Mouse (Mus musculus): ENCODE results near the gene Crhr2. TPM values are rescaled to one million over a fixed set of nuclear protein-coding genes. Genes with fewer than 3 reads are reported as not detected.

Gene Crhr2
- polyA plus RNA-seq, 1 experiment: 0.01 TPM

DNA sequence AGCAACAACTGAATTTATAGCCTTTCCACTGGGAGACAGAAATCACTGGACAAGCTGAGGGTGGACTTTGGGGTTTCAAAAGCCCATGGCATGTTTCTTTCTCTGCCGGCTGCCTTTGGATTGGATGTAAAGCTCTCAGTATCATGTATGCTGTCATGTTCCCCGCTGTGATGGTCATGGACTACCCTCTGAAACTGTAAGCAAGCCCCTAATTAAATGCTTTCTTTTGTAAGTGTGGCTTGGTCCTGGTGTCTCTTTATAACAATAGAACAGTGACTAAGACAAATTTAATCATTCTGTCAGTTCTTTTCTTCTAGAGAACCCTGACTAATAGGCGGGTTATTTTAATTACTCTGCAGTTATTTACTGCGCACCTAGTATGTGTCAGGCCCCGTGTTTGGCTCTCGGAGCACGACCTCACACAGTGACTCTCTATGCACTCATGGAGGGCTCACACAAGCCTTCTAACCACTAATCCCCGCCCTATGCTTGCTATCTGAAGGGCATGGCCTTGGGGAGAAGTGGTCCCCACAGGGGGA lies 30.3 kb upstream of the Crhr2 start:
- peaks cover 4% of the 10 kb centered on the region for H3K27me3 ChIP-seq (ENCODE audit: control insufficient read depth, insufficient read depth, insufficient read length)
- no peak overlapping the region for H3ac ChIP-seq (ENCODE audit: control insufficient read depth, insufficient read length, low read depth)
- H3K79me3 ChIP-seq (ENCODE audit: low read depth): no peaks in the 10 kb centered on the region
- no peaks in the 10 kb centered on the region for H3K36me3 ChIP-seq (ENCODE audit: control insufficient read depth, insufficient read depth)
- no peak overlapping the region for H3K4me3 ChIP-seq (ENCODE audit: insufficient read depth, poor library complexity, severe bottlenecking)
- H3K79me2 ChIP-seq (ENCODE audit: control insufficient read depth, insufficient read depth): no peaks in the 10 kb centered on the region
- no peak for TF ChIP-seq USF1 (IDR thresholded peaks at IDR 0.05; ENCODE audit: low read depth)

DNA sequence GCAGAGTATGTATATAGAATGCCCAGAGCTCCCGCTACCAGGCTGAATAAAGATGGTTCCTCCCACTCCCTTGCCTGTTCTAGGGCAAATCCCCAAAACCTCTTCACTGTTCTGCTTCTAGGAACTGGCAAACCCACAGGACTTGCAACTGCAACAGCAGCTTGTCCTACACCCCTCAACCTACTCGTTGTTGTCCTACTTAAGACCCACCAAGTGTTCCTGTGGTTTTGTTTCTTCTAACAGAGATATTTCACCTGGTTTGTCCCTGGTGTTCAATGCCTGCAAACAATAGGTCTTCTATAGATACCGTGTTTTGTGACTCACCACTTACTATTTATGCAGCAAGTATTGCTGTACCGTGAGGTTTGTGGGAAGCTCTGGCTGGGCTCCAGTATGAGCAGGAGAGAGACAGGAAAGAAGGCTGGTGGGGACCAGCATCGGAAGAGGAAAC lies 28.5 kb upstream of the Crhr2 start:
- Histone ChIP-seq H3K79me3 (ENCODE audit: low read depth) (no peaks in the 10 kb centered on the region), H3K27me3 (ENCODE audit: control insufficient read depth, insufficient read depth, insufficient read length) (peaks cover 7% of the 10 kb centered on the region), H3ac (ENCODE audit: control insufficient read depth, insufficient read length, low read depth) (no peak overlapping the region), H3K79me2 (ENCODE audit: control insufficient read depth, insufficient read depth) (no peaks in the 10 kb centered on the region), H3K36me3 (ENCODE audit: control insufficient read depth, insufficient read depth) (no peaks in the 10 kb centered on the region), H3K4me3 (ENCODE audit: insufficient read depth, poor library complexity, severe bottlenecking) (no peak overlapping the region)
- no peak for TF ChIP-seq CTCF (IDR thresholded peaks at IDR 0.05; ENCODE audit: control insufficient read depth, insufficient read depth, insufficient read length)
- TF ChIP-seq USF1 (IDR thresholded peaks at IDR 0.05; ENCODE audit: low read depth): no peak
- TF ChIP-seq FOSL1 (IDR thresholded peaks at IDR 0.05; ENCODE audit: insufficient read depth, low read length, poor library complexity, severe bottlenecking): no peak
- TF ChIP-seq MYOD1 (IDR thresholded peaks at IDR 0.05; ENCODE audit: control insufficient read depth, insufficient read length, low read depth): no peak
- TF ChIP-seq CEBPB (IDR thresholded peaks at IDR 0.05; ENCODE audit: low read depth): no peak
- TF ChIP-seq MAX (IDR thresholded peaks at IDR 0.05): no peak
- TF ChIP-seq MYOG (IDR thresholded peaks at IDR 0.05; ENCODE audit: control insufficient read depth, extremely low read depth, insufficient read length): no peak

DNA sequence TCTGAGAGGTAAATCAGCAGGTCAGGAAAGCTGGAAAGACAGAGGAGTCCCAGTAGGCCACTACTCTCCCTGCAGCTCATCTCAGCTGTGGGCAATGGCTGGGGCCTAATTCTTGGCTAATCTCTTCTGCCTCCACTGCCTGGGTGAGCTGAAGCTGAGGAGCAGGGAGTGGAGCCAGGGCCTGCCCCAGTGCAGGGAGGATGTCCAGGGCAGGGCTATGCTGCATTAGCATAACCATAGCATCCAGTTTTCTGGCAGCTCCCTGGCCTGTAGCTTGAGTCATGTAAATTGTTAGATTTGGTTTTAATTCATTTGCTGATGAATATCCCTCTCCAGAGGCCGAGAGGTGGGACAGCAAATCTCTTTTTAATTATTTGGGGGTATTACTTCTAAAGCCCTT lies 26.4 kb upstream of the Crhr2 start:
- H3K36me3 ChIP-seq (ENCODE audit: control insufficient read depth, insufficient read depth): no peaks in the 10 kb centered on the region
- no peak for TF ChIP-seq USF1 (IDR thresholded peaks at IDR 0.05; ENCODE audit: low read depth)
- TF ChIP-seq MYOD1 (IDR thresholded peaks at IDR 0.05; ENCODE audit: control insufficient read depth, insufficient read length, low read depth): no peak
- TF ChIP-seq CEBPB (IDR thresholded peaks at IDR 0.05; ENCODE audit: low read depth): no peak
- no peak for TF ChIP-seq MYOG (IDR thresholded peaks at IDR 0.05; ENCODE audit: control insufficient read depth, extremely low read depth, insufficient read length)
- TF ChIP-seq CTCF (IDR thresholded peaks at IDR 0.05; ENCODE audit: control insufficient read depth, insufficient read depth, insufficient read length): no peak
- TF ChIP-seq FOSL1 (IDR thresholded peaks at IDR 0.05; ENCODE audit: insufficient read depth, low read length, poor library complexity, severe bottlenecking): no peak
- no peak for TF ChIP-seq MAX (IDR thresholded peaks at IDR 0.05)
- no peak overlapping the region for H3K4me3 ChIP-seq (ENCODE audit: insufficient read depth, poor library complexity, severe bottlenecking)
- no peaks in the 10 kb centered on the region for H3K79me2 ChIP-seq (ENCODE audit: control insufficient read depth, insufficient read depth)
- H3K79me3 ChIP-seq (ENCODE audit: low read depth): no peaks in the 10 kb centered on the region
- H3ac ChIP-seq (ENCODE audit: control insufficient read depth, insufficient read length, low read depth): no peak overlapping the region
- H3K27me3 ChIP-seq (ENCODE audit: control insufficient read depth, insufficient read depth, insufficient read length): peaks cover 3% of the 10 kb centered on the region

DNA sequence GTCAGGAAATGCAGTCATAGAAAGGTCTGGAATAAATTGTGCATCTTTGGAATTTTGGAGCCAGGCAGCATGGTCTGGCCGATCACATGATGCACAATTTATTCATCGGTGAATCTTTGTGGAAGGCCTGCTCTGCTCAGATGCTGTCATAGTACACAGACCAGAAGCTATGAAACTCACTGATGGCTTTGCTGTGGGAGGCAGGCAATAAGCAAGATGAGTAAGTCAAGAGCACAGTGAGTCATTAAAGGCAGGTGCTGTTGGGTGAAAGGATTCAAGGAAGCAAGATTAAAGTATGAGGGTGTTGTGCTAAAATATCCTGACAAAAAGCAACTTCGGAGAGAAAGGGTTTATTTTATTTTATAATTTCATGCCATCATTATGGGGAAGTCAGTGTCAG lies 19.4 kb upstream of the Crhr2 start:
- H3K4me3 ChIP-seq (ENCODE audit: insufficient read depth, poor library complexity, severe bottlenecking): no peak overlapping the region
- no peaks in the 10 kb centered on the region for H3K36me3 ChIP-seq (ENCODE audit: control insufficient read depth, insufficient read depth)
- TF ChIP-seq FOSL1 (IDR thresholded peaks at IDR 0.05; ENCODE audit: insufficient read depth, low read length, poor library complexity, severe bottlenecking): no peak
- TF ChIP-seq USF1 (IDR thresholded peaks at IDR 0.05; ENCODE audit: low read depth): no peak
- no peak for TF ChIP-seq MYOD1 (IDR thresholded peaks at IDR 0.05; ENCODE audit: control insufficient read depth, insufficient read length, low read depth)
- TF ChIP-seq MAX (IDR thresholded peaks at IDR 0.05): no peak
- no peak for TF ChIP-seq MYOG (IDR thresholded peaks at IDR 0.05; ENCODE audit: control insufficient read depth, extremely low read depth, insufficient read length)
- TF ChIP-seq CTCF (IDR thresholded peaks at IDR 0.05; ENCODE audit: control insufficient read depth, insufficient read depth, insufficient read length): no peak
- TF ChIP-seq CEBPB (IDR thresholded peaks at IDR 0.05; ENCODE audit: low read depth): no peak
- H3K79me3 ChIP-seq (ENCODE audit: low read depth): no peaks in the 10 kb centered on the region
- no peaks in the 10 kb centered on the region for H3K27me3 ChIP-seq (ENCODE audit: control insufficient read depth, insufficient read depth, insufficient read length)
- no peaks in the 10 kb centered on the region for H3K79me2 ChIP-seq (ENCODE audit: control insufficient read depth, insufficient read depth)
- H3ac ChIP-seq (ENCODE audit: control insufficient read depth, insufficient read length, low read depth): no peak overlapping the region

DNA sequence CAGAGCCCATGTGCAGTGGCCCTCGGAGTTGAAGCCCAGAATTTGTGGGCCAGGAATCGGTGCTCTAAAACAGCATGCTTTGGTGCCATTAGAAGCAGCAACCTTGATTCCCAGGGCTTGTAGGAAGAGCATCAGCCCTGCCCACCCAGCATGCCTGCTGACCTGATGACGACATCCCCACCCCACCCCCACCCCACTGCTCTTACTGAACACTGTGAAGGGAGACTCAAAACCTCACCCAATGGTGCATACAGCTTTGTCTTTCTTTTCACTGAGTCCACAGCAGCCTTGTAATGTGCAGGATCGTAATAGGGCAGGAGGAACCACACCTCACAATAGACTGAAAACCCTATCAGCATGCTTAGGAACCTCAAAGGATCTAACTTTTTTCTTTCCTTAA lies 13.3 kb upstream of the Crhr2 start:
- H3K79me2 ChIP-seq (ENCODE audit: control insufficient read depth, insufficient read depth): no peaks in the 10 kb centered on the region
- H3K36me3 ChIP-seq (ENCODE audit: control insufficient read depth, insufficient read depth): no peaks in the 10 kb centered on the region
- TF ChIP-seq CTCF (IDR thresholded peaks at IDR 0.05; ENCODE audit: control insufficient read depth, insufficient read depth, insufficient read length) (no peak), USF1 (IDR thresholded peaks at IDR 0.05; ENCODE audit: low read depth) (no peak), MYOG (IDR thresholded peaks at IDR 0.05; ENCODE audit: control insufficient read depth, extremely low read depth, insufficient read length) (no peak), FOSL1 (IDR thresholded peaks at IDR 0.05; ENCODE audit: insufficient read depth, low read length, poor library complexity, severe bottlenecking) (no peak), CEBPB (IDR thresholded peaks at IDR 0.05; ENCODE audit: low read depth) (no peak), MAX (IDR thresholded peaks at IDR 0.05) (no peak), MYOD1 (IDR thresholded peaks at IDR 0.05; ENCODE audit: control insufficient read depth, insufficient read length, low read depth) (no peak)
- H3K27me3 ChIP-seq (ENCODE audit: control insufficient read depth, insufficient read depth, insufficient read length): no peaks in the 10 kb centered on the region
- no peaks in the 10 kb centered on the region for H3K79me3 ChIP-seq (ENCODE audit: low read depth)
- no peak overlapping the region for H3ac ChIP-seq (ENCODE audit: control insufficient read depth, insufficient read length, low read depth)
- no peak overlapping the region for H3K4me3 ChIP-seq (ENCODE audit: insufficient read depth, poor library complexity, severe bottlenecking)

DNA sequence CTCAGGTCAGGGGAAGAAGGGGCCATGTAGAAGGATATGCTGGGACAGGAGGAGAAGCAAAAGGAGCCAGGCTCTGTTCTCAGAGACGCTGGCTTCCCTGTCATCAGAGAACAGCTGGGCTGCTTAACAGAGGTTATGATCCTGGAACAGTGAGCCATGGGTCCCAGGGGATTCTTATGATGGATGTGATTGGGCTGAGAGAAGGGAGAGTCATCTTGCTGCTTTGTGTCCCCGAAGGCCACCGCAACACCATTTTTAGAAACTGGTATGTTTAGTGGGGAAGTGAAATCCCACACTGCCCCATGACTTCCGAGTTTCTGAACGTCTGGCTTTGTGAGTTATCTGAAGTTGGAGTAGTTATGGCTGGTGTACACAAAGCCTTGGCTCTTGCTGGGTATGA lies 12.5 kb upstream of the Crhr2 start:
- TF ChIP-seq CTCF (IDR thresholded peaks at IDR 0.05; ENCODE audit: control insufficient read depth, insufficient read depth, insufficient read length): no peak
- no peak for TF ChIP-seq MAX (IDR thresholded peaks at IDR 0.05)
- TF ChIP-seq FOSL1 (IDR thresholded peaks at IDR 0.05; ENCODE audit: insufficient read depth, low read length, poor library complexity, severe bottlenecking): no peak
- peak; percentile 53 for TF ChIP-seq MYOD1 (IDR thresholded peaks at IDR 0.05; ENCODE audit: control insufficient read depth, insufficient read length, low read depth)
- no peak for TF ChIP-seq USF1 (IDR thresholded peaks at IDR 0.05; ENCODE audit: low read depth)
- H3K27me3 ChIP-seq (ENCODE audit: control insufficient read depth, insufficient read depth, insufficient read length): no peaks in the 10 kb centered on the region
- no peaks in the 10 kb centered on the region for H3K36me3 ChIP-seq (ENCODE audit: control insufficient read depth, insufficient read depth)

More for the DNA sequence above, 12.5 kb upstream of the Crhr2 start:
- Histone ChIP-seq H3K79me2 (ENCODE audit: control insufficient read depth, insufficient read depth) (no peaks in the 10 kb centered on the region), H3ac (ENCODE audit: control insufficient read depth, insufficient read length, low read depth) (no peak overlapping the region), H3K4me3 (ENCODE audit: insufficient read depth, poor library complexity, severe bottlenecking) (no peak overlapping the region), H3K79me3 (ENCODE audit: low read depth) (no peaks in the 10 kb centered on the region)
